Comparison of ENCODE assay signal across 35 mouse cellular contexts in the genomic region with DNA sequence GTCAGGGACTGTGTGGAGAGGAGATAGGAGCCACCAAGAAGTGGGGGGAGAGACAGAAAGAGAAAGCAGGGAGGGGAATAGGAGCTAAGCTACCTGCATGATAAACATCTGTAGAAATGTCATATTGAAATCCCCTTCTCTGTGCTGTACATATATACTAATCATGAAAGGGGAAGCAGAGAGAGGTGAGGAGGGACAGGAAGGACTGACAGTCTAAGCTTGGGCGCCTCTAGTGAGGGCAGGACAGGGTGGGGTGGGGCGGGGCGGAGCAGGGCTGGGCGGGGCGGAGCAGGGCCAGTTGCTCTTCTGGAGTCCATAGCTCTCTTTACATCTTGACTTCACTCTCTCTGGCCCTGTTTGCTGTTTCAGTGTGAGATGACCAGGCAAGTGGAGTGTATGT. TPM values are rescaled to one million over a fixed set of nuclear protein-coding genes. Genes with fewer than 3 reads are reported as not detected.
DNase-seq lines count a peak whose midpoint lies in the region; ATAC-seq lines count a peak whose summit lies in the region.
"Had no signal": no experiment of that assay in that cellular context is flagged by ENCODE, and none has a peak within 500 bp of the region (broad histone marks: within the 10 kb centered on the region; RNA-seq: fewer than 3 reads in every experiment).

No protein-coding gene starts in this region.

- ATAC-seq in CD4-positive, CD25-positive, alpha-beta regulatory T cell, adult 4 months, result peak; percentile 37
- peak; percentile 74 for ATAC-seq in common myeloid progenitor, adult 5-6 weeks (replicated peaks; ENCODE audit: low read depth, poor library complexity, severe bottlenecking)
- peak; percentile 60; the same call in 1 of the 2 replicates for ATAC-seq in megakaryocyte progenitor cell, adult 5-6 weeks (replicated peaks; ENCODE audit: poor library complexity)
- ATAC-seq: forebrain, embryonic 14.5 days; forebrain, postnatal 0 days; hindbrain, embryonic 16.5 days; inflammation-experienced regulatory T-cells, adult 6 months; intestine, embryonic 16.5 days; Patski had no signal

- no peak for DNase-seq in kidney, adult 11 months
- DNase-seq in heart, postnatal 10 days, result no peak
- DNase-seq in left cerebral cortex, adult 8-10 months (ENCODE audit: low spot score in 2 of 2), result no peak
- DNase-seq: adrenal gland, adult 2 months; adrenal gland, postnatal 14 days; B cell, adult 2 months; cerebellum, adult 11 months; cerebellum, adult 2 months; cerebellum, postnatal 14 days; forebrain, postnatal 0 days; gastrocnemius, adult 2 months; gastrocnemius, postnatal 14 days; heart, adult 18-20 months; kidney, adult 2 months had no signal

- intact Hi-C loops in heart, postnatal 10 days (cut with DNase I), result no loop called here

RNA-seq across cellular contexts. Expression of gene Olfr1414, which starts 18.5 kb away (rescaled TPM):
- not detected for polyA plus RNA-seq in CD4-positive, CD25-positive, alpha-beta regulatory T cell, adult 4 months (2017; shearing (Covaris generic))
- not detected in 2 replicates for total RNA-seq in common myeloid progenitor, adult 5-6 weeks (2017)
- total RNA-seq in megakaryocyte progenitor cell, adult 5-6 weeks (2015), result not detected in 2 replicates
- not detected in 2 replicates for total RNA-seq in megakaryocyte progenitor cell, adult 5-6 weeks (2017)
- total RNA-seq in heart, postnatal 10 days (2021), result not detected
- not detected for total RNA-seq in left cerebral cortex, adult 8-10 months (2022)
- total RNA-seq: adrenal gland, adult 2 months; adrenal gland, postnatal 14 days; ES-E14; forebrain, postnatal 0 days; gastrocnemius, adult 2 months; gastrocnemius, postnatal 14 days; gastrocnemius, postnatal 4 days; heart, adult 18-20 months; heart, postnatal 25 days had no signal
- polyA plus RNA-seq: adrenal gland, adult 2 months; cerebellum, adult 2 months; embryonic facial prominence, embryonic 12.5 days; embryonic facial prominence, embryonic 15.5 days; forebrain, embryonic 11.5 days; forebrain, embryonic 14.5 days; forebrain, postnatal 0 days; frontal cortex, adult 2 months; heart, embryonic 10.5 days; heart, embryonic 13.5 days; heart, embryonic 16.5 days; hindbrain, embryonic 10.5 days; hindbrain, embryonic 13.5 days; hindbrain, embryonic 16.5 days; inflammation-experienced regulatory T-cells, adult 6 months; intestine, embryonic 16.5 days; kidney, adult 2 months; Patski had no signal

RNA-seq across cellular contexts. Expression of gene Olfr1413, which starts 34.1 kb away (rescaled TPM):
- polyA plus RNA-seq in CD4-positive, CD25-positive, alpha-beta regulatory T cell, adult 4 months (2017; shearing (Covaris generic)), result not detected
- total RNA-seq in common myeloid progenitor, adult 5-6 weeks (2017), result not detected in 2 replicates
- not detected in 2 replicates for total RNA-seq in megakaryocyte progenitor cell, adult 5-6 weeks (2015)
- not detected in 2 replicates for total RNA-seq in megakaryocyte progenitor cell, adult 5-6 weeks (2017)
- not detected for total RNA-seq in heart, postnatal 10 days (2021)
- total RNA-seq in left cerebral cortex, adult 8-10 months (2022), result not detected
- total RNA-seq: adrenal gland, adult 2 months; adrenal gland, postnatal 14 days; adrenal gland, postnatal 4 days; ES-E14; forebrain, postnatal 0 days; gastrocnemius, adult 2 months; gastrocnemius, postnatal 14 days; gastrocnemius, postnatal 4 days; heart, adult 18-20 months; heart, postnatal 25 days had no signal
- polyA plus RNA-seq: adrenal gland, adult 2 months; cerebellum, adult 2 months; embryonic facial prominence, embryonic 12.5 days; embryonic facial prominence, embryonic 15.5 days; forebrain, embryonic 11.5 days; forebrain, embryonic 14.5 days; forebrain, postnatal 0 days; frontal cortex, adult 2 months; heart, embryonic 10.5 days; heart, embryonic 13.5 days; heart, embryonic 16.5 days; hindbrain, embryonic 10.5 days; hindbrain, embryonic 13.5 days; hindbrain, embryonic 16.5 days; inflammation-experienced regulatory T-cells, adult 6 months; intestine, embryonic 16.5 days; kidney, adult 2 months; Patski had no signal

RNA-seq across cellular contexts. Expression of gene Olfr1415, which starts 41.1 kb away (rescaled TPM):
- not detected for polyA plus RNA-seq in CD4-positive, CD25-positive, alpha-beta regulatory T cell, adult 4 months (2017; shearing (Covaris generic))
- not detected in 2 replicates for total RNA-seq in common myeloid progenitor, adult 5-6 weeks (2017)
- not detected in 2 replicates for total RNA-seq in megakaryocyte progenitor cell, adult 5-6 weeks (2015)
- total RNA-seq in megakaryocyte progenitor cell, adult 5-6 weeks (2017), result not detected in 2 replicates
- not detected for total RNA-seq in heart, postnatal 10 days (2021)
- not detected for total RNA-seq in left cerebral cortex, adult 8-10 months (2022)
- total RNA-seq: adrenal gland, adult 2 months; adrenal gland, postnatal 14 days; adrenal gland, postnatal 4 days; ES-E14; forebrain, postnatal 0 days; gastrocnemius, adult 2 months; gastrocnemius, postnatal 14 days; gastrocnemius, postnatal 4 days; heart, adult 18-20 months; heart, postnatal 25 days had no signal
- polyA plus RNA-seq: adrenal gland, adult 2 months; cerebellum, adult 2 months; embryonic facial prominence, embryonic 12.5 days; embryonic facial prominence, embryonic 15.5 days; forebrain, embryonic 11.5 days; forebrain, embryonic 14.5 days; forebrain, postnatal 0 days; frontal cortex, adult 2 months; heart, embryonic 10.5 days; heart, embryonic 13.5 days; heart, embryonic 16.5 days; hindbrain, embryonic 10.5 days; hindbrain, embryonic 13.5 days; hindbrain, embryonic 16.5 days; inflammation-experienced regulatory T-cells, adult 6 months; intestine, embryonic 16.5 days; kidney, adult 2 months; Patski had no signal

RNA-seq across cellular contexts. Expression of gene Olfr1412, which starts 48.6 kb away (rescaled TPM):
- not detected for polyA plus RNA-seq in CD4-positive, CD25-positive, alpha-beta regulatory T cell, adult 4 months (2017; shearing (Covaris generic))
- not detected in 2 replicates for total RNA-seq in common myeloid progenitor, adult 5-6 weeks (2017)
- total RNA-seq in megakaryocyte progenitor cell, adult 5-6 weeks (2015), result not detected in 2 replicates
- not detected in 2 replicates for total RNA-seq in megakaryocyte progenitor cell, adult 5-6 weeks (2017)
- total RNA-seq in heart, postnatal 10 days (2021), result not detected
- not detected for total RNA-seq in left cerebral cortex, adult 8-10 months (2022)
- total RNA-seq: adrenal gland, adult 2 months; adrenal gland, postnatal 14 days; adrenal gland, postnatal 4 days; ES-E14; forebrain, postnatal 0 days; gastrocnemius, adult 2 months; gastrocnemius, postnatal 14 days; gastrocnemius, postnatal 4 days; heart, adult 18-20 months; heart, postnatal 25 days had no signal
- polyA plus RNA-seq: adrenal gland, adult 2 months; cerebellum, adult 2 months; embryonic facial prominence, embryonic 12.5 days; embryonic facial prominence, embryonic 15.5 days; forebrain, embryonic 11.5 days; forebrain, embryonic 14.5 days; forebrain, postnatal 0 days; frontal cortex, adult 2 months; heart, embryonic 10.5 days; heart, embryonic 13.5 days; heart, embryonic 16.5 days; hindbrain, embryonic 10.5 days; hindbrain, embryonic 13.5 days; hindbrain, embryonic 16.5 days; inflammation-experienced regulatory T-cells, adult 6 months; intestine, embryonic 16.5 days; kidney, adult 2 months; Patski had no signal

RNA-seq across cellular contexts. Expression of gene Olfr1416, which starts 52.1 kb away (rescaled TPM):
- polyA plus RNA-seq in CD4-positive, CD25-positive, alpha-beta regulatory T cell, adult 4 months (2017; shearing (Covaris generic)), result not detected
- not detected in 2 replicates for total RNA-seq in common myeloid progenitor, adult 5-6 weeks (2017)
- total RNA-seq in megakaryocyte progenitor cell, adult 5-6 weeks (2015), result not detected in 2 replicates
- total RNA-seq in megakaryocyte progenitor cell, adult 5-6 weeks (2017), result not detected in 2 replicates
- not detected for total RNA-seq in heart, postnatal 10 days (2021)
- total RNA-seq in left cerebral cortex, adult 8-10 months (2022), result not detected
- total RNA-seq: adrenal gland, adult 2 months; adrenal gland, postnatal 14 days; adrenal gland, postnatal 4 days; ES-E14; forebrain, postnatal 0 days; gastrocnemius, adult 2 months; gastrocnemius, postnatal 14 days; gastrocnemius, postnatal 4 days; heart, adult 18-20 months; heart, postnatal 25 days had no signal
- polyA plus RNA-seq: adrenal gland, adult 2 months; cerebellum, adult 2 months; embryonic facial prominence, embryonic 12.5 days; embryonic facial prominence, embryonic 15.5 days; forebrain, embryonic 11.5 days; forebrain, embryonic 14.5 days; forebrain, postnatal 0 days; frontal cortex, adult 2 months; heart, embryonic 10.5 days; heart, embryonic 13.5 days; heart, embryonic 16.5 days; hindbrain, embryonic 10.5 days; hindbrain, embryonic 13.5 days; hindbrain, embryonic 16.5 days; inflammation-experienced regulatory T-cells, adult 6 months; intestine, embryonic 16.5 days; kidney, adult 2 months; Patski had no signal
